Mouse (Mus musculus): Measurements from ENCODE around the gene Ankrd11.
"Not testable (repeated sequence)": the region's sequence is repeated elsewhere in the genome, so short reads cannot be mapped to it uniquely, and the experiment has no call there.

Gene Ankrd11

GRCm38 (mm10) chr8:123039376-123040109 is 2.5 kb downstream of the Ankrd11 start:
- DNase-seq (ENCODE audit: low spot score): no peak

GRCm38 (mm10) chr8:123038351-123038750 is 3.7 kb downstream of the Ankrd11 start:
- DNase-seq (ENCODE audit: low spot score): no peak

GRCm38 (mm10) chr8:123037487-123037886 is 4.6 kb downstream of the Ankrd11 start:
- no peak for DNase-seq (ENCODE audit: low spot score)

GRCm38 (mm10) chr8:123036956-123037355 is 5.1 kb downstream of the Ankrd11 start:
- DNase-seq (ENCODE audit: low spot score): no peak

- DNase-seq (ENCODE audit: low spot score): no peak
Measured at GRCm38 (mm10) chr8:123034171-123034570, 7.9 kb downstream of the Ankrd11 start.

GRCm38 (mm10) chr8:123033431-123033830 is 8.6 kb downstream of the Ankrd11 start:
- no peak for DNase-seq (ENCODE audit: low spot score)

- no peak for DNase-seq (ENCODE audit: low spot score)
Measured at GRCm38 (mm10) chr8:123032730-123033129, 9.3 kb downstream of the Ankrd11 start.

GRCm38 (mm10) chr8:123031321-123031978 is 10.6 kb downstream of the Ankrd11 start:
- DNase-seq (ENCODE audit: low spot score): no peak

GRCm38 (mm10) chr8:123030091-123030490 is 12.0 kb downstream of the Ankrd11 start:
- DNase-seq (ENCODE audit: low spot score): not testable (repeated sequence)

GRCm38 (mm10) chr8:123027786-123028185 is 14.3 kb downstream of the Ankrd11 start:
- no peak for DNase-seq (ENCODE audit: low spot score)

- DNase-seq (ENCODE audit: low spot score): no peak
Measured at GRCm38 (mm10) chr8:123025951-123026351, 16.1 kb downstream of the Ankrd11 start.

GRCm38 (mm10) chr8:123024226-123024625 is 17.9 kb downstream of the Ankrd11 start:
- no peak for DNase-seq (ENCODE audit: low spot score)

- DNase-seq (ENCODE audit: low spot score): no peak
Measured at GRCm38 (mm10) chr8:123022727-123023126, 19.4 kb downstream of the Ankrd11 start.

GRCm38 (mm10) chr8:123021259-123021658 is 20.8 kb downstream of the Ankrd11 start:
- no peak for DNase-seq (ENCODE audit: low spot score)

GRCm38 (mm10) chr8:123020859-123021258 is 21.2 kb downstream of the Ankrd11 start:
- no peak for DNase-seq (ENCODE audit: low spot score)

GRCm38 (mm10) chr8:123020084-123020483 is 22.0 kb downstream of the Ankrd11 start:
- no peak for DNase-seq (ENCODE audit: low spot score)

GRCm38 (mm10) chr8:123018484-123019164 is 23.5 kb downstream of the Ankrd11 start:
- no peak for DNase-seq (ENCODE audit: low spot score)

- no peak for DNase-seq (ENCODE audit: low spot score)
Measured at GRCm38 (mm10) chr8:123017143-123017542, 24.9 kb downstream of the Ankrd11 start.

GRCm38 (mm10) chr8:123015074-123015473 is 27.0 kb downstream of the Ankrd11 start:
- DNase-seq (ENCODE audit: low spot score): no peak

- no peak for DNase-seq (ENCODE audit: low spot score)
Measured at GRCm38 (mm10) chr8:123014429-123014828, 27.6 kb downstream of the Ankrd11 start.

- no peak for DNase-seq (ENCODE audit: low spot score)
Measured at GRCm38 (mm10) chr8:123011321-123011720, 30.8 kb downstream of the Ankrd11 start.

GRCm38 (mm10) chr8:123005805-123006204 is 36.3 kb downstream of the Ankrd11 start:
- DNase-seq (ENCODE audit: low spot score): no peak

- DNase-seq (ENCODE audit: low spot score): no peak
Measured at GRCm38 (mm10) chr8:123005328-123005727, 36.7 kb downstream of the Ankrd11 start.

All from embryo, embryonic 10.5 days (tissue).